Mouse (Mus musculus) embryonic facial prominence, embryonic 10.5 days (tissue): ENCODE results near the gene Ces1b. TPM values are rescaled to one million over a fixed set of nuclear protein-coding genes. Genes with fewer than 3 reads are reported as not detected.

Source experiments
- DNase-seq: peaks from one replicate; pipeline ENCODE4 v3.0.0-alpha.2; 2017; ENCODE audit warnings: low spot score
- H3K27ac ChIP-seq: fragments of 300-500 bp; sonication (generic); replicated peaks from 2 replicates; pipeline ENCODE4 v1.5.1; 2016; ENCODE audit warnings: mild to moderate bottlenecking
- H3K27me3 ChIP-seq: fragments of 300-500 bp; sonication (generic); replicated peaks from 2 replicates; pipeline ENCODE4 v1.6.1; 2016; ENCODE audit warnings: low read depth, mild to moderate bottlenecking; ENCODE audit not compliant: poor library complexity, severe bottlenecking
- H3K36me3 ChIP-seq: fragments of 300-500 bp; sonication (generic); replicated peaks from 2 replicates; pipeline ENCODE4 v1.6.1; 2016; ENCODE audit warnings: mild to moderate bottlenecking, moderate library complexity
- H3K4me1 ChIP-seq: fragments of 300-500 bp; sonication (generic); 2 replicates; pipeline ENCODE4 v1.6.1; 2016
- H3K4me3 ChIP-seq: fragments of 300-500 bp; sonication (generic); 2 replicates; pipeline ENCODE4 v1.5.1; 2016; ENCODE audit warnings: mild to moderate bottlenecking, moderate library complexity
- H3K9me3 ChIP-seq: fragments of 300-500 bp; sonication (generic); 2 replicates; pipeline ENCODE4 v1.6.1; 2016; ENCODE audit warnings: mild to moderate bottlenecking
- WGBS: fragments of 180-500 bp; shearing (Covaris S2); methylation state at CpG from one replicate; pipeline ENCODE4 v1.1.7; 2016; 5-methylcytosine and 5-hydroxymethylcytosine counted together
- polyA plus RNA-seq: library from polyadenylated mRNA; unstranded; fragments of >200 nt; fragmentation: Nextera tagmentation; extraction: Ambion mirVana; gene quantifications from 2 replicates; pipeline ENCODE4 v1.2.1, GENCODE M21; 2016

The Ces1b gene
- polyA plus RNA-seq = not detected in 2 replicates

DNA sequence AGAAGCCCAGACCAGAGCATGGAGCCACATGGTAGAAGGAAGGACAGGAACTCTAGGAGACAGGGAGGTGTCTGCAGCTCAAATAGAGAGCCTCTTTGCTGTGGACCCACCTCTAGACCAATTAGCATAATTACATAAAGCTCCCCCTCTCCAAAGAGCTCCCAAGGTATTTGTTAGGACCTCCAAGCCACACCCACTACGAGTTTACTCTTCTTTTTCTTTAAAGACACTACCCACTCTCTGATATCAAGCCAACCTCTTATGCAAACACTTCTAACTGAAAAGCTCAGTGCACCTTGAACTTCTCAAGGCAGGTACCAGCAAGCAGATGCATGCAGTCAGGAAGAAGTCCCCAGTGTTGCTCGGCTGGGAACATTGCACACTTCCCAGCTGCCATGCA is at the start of gene Ces1b:
Gene Ces1b (minus strand): TSS at position 131 of the 400 bp plus-strand sequence.
- WGBS = 74% methylated on average over 2 of the region's 2 CpGs
- no peaks in the 10 kb centered on the region for H3K27me3 ChIP-seq
- H3K36me3 ChIP-seq = no peaks in the 10 kb centered on the region
- no peak within 1 kb of the TSS for H3K27ac ChIP-seq
- no peak within 1 kb of the TSS for H3K4me3 ChIP-seq
- H3K4me1 ChIP-seq = no peaks in the 10 kb centered on the region
- no peaks in the 10 kb centered on the region for H3K9me3 ChIP-seq
- DNase-seq = no peak

DNA sequence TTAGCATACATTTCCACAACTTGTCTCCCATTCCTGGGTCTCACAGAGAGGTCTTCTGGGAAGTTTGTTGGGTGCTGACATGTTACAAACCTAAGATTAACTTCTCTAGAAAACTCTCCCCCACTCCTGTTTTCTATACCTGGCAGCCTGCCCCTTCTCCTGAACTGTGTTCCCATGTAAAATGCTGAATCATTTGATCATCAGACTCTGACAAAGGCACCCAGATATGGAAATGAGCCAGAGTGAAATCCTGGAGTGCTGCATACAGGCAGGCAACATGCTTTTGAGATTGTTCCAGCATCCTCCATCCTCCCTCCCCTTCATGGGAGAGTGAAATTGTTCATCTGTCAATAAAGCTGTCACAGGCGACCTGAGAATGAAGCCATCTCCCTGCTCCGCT is 46.7 kb upstream of the Ces1b start:
- H3K27ac ChIP-seq = no peak overlapping the region
- no peaks in the 10 kb centered on the region for H3K36me3 ChIP-seq
- no peaks in the 10 kb centered on the region for H3K9me3 ChIP-seq
- no peak overlapping the region for H3K4me3 ChIP-seq
- no peaks in the 10 kb centered on the region for H3K4me1 ChIP-seq
- no peaks in the 10 kb centered on the region for H3K27me3 ChIP-seq
- 89% methylated on average over 2 of the region's 2 CpGs for WGBS
- no peak for DNase-seq

DNA sequence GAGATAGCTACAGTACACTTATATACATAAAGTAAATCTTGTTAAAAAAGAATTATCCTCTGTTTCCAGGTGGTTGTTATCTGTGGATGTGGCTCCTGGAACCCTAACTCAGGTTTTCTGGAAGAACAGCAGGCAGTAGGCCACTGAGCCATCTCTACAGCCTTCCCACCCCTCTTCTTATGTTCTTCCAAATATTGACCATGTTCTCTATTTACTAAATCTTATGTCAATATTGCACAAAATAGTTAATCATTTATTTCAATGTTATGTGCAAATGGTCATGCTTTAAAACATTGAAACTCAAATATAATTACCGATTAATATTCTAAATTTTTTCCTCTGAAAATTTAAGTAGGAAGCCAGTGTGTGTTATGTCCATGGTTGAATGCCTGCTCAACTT is 42.2 kb upstream of the Ces1b start:
- Histone ChIP-seq H3K9me3 (no peaks in the 10 kb centered on the region), H3K36me3 (no peaks in the 10 kb centered on the region), H3K27me3 (no peaks in the 10 kb centered on the region), H3K27ac (no peak overlapping the region), H3K4me1 (no peaks in the 10 kb centered on the region), H3K4me3 (no peak overlapping the region)
- 95% methylated on average over 1 of the region's 1 CpGs for WGBS
- no peak for DNase-seq

DNA sequence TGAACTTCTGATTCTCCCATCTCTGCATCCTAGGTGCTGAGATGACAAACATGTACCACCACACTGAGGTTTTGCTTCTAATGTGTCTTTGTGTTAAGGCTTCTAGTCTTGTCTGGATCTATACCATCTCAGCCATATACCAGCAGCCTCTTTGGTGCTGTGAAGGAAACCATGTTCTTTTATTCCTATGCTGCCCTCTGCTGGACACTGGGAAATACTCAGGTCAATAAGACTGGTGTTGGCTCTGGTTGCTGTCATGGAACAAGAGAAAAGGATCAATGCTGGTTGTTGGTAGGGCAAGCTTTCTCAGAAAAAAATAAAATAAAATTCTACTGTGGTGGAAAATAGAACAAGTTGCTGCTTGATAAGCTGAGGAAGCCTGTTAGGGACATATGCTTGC is 15.6 kb upstream of the Ces1b start:
- Histone ChIP-seq H3K27ac (no peak overlapping the region), H3K9me3 (no peaks in the 10 kb centered on the region)
- DNase-seq = peak; percentile 57

DNA sequence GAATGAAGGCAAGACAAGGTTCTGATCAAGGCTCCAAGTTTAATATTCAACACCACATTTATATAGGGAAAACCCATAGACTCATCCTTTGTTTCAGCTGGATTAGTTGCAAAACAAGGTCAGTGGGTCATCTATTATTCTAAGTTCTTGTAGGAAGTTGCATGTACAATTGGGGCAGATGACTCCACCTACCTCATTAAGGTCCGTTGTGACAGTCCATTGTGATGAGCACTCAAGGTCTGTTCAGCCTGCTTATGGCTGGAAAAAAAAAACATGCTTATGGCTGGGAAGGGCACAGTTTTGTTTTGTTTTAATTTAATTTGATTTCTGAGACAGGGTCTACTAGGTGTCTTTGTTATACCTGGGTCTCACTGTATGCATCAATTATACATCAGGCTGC is 11.5 kb upstream of the Ces1b start:
- no peak for DNase-seq
- Histone ChIP-seq H3K9me3 (no peaks in the 10 kb centered on the region), H3K27ac (no peak overlapping the region), H3K4me3 (no peak overlapping the region), H3K36me3 (no peaks in the 10 kb centered on the region), H3K4me1 (peaks cover 12% of the 10 kb centered on the region), H3K27me3 (no peaks in the 10 kb centered on the region)
- WGBS = 83% methylated on average over 1 of the region's 1 CpGs

More for the DNA sequence above, 15.6 kb upstream of the Ces1b start:
- H3K4me3 ChIP-seq = no peak overlapping the region
- H3K36me3 ChIP-seq = no peaks in the 10 kb centered on the region
- H3K4me1 ChIP-seq = no peaks in the 10 kb centered on the region
- no peaks in the 10 kb centered on the region for H3K27me3 ChIP-seq

DNA sequence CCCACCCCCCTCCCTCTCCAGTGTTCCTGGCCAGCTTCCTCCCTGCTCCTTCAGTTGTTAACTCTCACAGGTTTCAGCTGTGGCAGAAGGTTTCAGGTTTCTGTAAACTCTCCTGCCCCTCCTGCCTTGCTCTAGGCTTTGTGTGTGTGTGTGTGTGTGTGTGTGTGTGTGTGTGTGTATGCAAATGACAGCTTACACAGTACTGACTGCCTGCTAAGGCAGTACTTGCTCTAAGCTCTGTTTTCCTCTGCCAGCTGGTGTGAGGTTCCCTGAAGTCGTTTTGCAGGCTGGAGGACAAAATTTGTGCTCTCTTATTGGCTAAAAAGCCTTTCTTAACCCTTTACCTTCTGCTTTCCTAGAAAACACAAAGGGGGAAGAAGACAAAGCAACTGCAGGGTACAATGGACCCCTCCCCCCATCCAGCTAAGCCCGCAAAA is 8.9 kb upstream of the Ces1b start:
- DNase-seq = peak; percentile 72
- Histone ChIP-seq H3K36me3 (no peaks in the 10 kb centered on the region), H3K27ac (peak overlapping the region; percentile 80), H3K4me3 (peak overlapping the region; percentile 39), H3K9me3 (no peaks in the 10 kb centered on the region), H3K27me3 (no peaks in the 10 kb centered on the region), H3K4me1 (peaks cover 12% of the 10 kb centered on the region)
- WGBS = 5% methylated on average over 2 of the region's 2 CpGs

DNA sequence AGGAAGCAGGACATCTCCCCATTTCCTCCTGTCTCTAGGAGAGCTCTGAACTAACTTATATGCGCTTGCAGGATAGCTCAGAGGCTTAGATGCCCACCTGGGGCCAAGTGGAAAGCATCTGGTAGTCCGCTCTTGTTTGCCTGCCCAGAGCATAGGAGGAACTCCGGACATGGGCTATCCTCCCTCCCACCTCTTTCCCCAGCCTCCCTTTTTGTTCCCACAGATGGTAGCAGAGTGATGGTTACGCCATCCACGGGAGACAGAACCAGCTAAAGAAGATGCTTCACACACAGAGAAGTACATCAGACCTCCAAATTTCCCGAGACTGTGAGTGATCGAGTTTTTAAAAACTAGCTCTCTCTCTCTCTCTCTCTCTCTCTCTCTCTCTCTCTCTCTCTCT is 8.4 kb upstream of the Ces1b start:
- Histone ChIP-seq H3K4me1 (peaks cover 12% of the 10 kb centered on the region), H3K36me3 (no peaks in the 10 kb centered on the region), H3K9me3 (no peaks in the 10 kb centered on the region), H3K27me3 (no peaks in the 10 kb centered on the region), H3K27ac (peak overlapping the region; percentile 80), H3K4me3 (peak overlapping the region; percentile 39)
- DNase-seq = peak; percentile 15
- WGBS = 31% methylated on average over 7 of the region's 7 CpGs

DNA sequence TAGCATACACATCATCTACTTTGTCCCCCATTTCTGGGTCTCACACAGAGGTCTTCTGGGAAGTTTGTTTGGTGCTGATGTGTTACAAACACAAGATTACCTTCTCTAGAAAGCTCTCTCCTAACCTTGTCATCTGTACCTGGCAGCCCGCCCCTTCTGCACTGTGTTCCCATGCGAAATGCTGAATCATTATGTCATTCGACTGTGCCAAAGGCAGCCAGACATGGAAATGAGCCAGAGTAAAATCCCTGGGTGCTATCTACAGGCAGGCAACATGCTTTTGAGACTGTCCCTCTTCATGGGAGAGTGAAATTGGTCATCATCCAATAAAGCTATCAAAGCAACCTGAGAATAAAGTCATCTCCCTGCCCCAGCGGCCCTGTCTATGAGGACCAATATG is 4.6 kb downstream of the Ces1b start:
- Histone ChIP-seq H3K9me3 (no peaks in the 10 kb centered on the region), H3K4me3 (no peak overlapping the region), H3K27ac (no peak overlapping the region), H3K36me3 (no peaks in the 10 kb centered on the region), H3K27me3 (no peaks in the 10 kb centered on the region), H3K4me1 (no peaks in the 10 kb centered on the region)
- 88% methylated on average over 4 of the region's 4 CpGs for WGBS
- DNase-seq = no peak

DNA sequence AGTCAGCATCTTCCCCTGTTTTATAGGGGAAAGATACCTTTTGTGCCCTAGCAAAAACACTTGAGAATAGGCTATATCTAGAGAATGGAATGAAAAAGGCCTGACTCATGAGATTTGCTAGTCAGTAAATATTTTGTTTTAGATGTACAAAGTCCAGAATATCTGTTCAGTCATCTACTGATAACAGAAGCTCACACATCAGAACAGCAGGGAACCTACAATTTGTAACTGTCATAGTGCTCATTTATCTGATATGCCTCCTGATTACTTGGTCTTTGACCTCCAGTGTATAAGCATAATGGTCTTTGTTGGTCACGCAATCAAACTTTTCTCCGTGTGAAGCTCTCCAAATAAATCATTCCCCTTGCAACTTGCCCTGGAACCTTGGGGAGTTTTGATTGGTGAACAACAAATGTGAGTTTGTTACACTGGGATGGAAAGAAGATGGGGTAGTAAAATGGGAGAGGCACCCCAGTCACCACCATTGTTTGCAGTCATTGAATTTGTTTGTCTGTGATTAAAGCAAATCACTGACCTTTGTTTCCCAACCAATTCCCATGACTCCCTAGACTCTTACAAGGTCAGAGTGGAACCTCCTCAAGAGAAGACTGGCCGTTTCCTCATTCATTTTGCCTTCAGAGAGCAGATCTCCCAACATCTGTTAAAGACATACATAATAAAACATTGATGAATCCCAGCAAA is 16.2 kb downstream of the Ces1b start:
- H3K9me3 ChIP-seq = no peaks in the 10 kb centered on the region
- H3K27ac ChIP-seq = no peak overlapping the region
- H3K36me3 ChIP-seq = no peaks in the 10 kb centered on the region
- no peaks in the 10 kb centered on the region for H3K4me1 ChIP-seq
- WGBS = 78% methylated on average over 3 of the region's 3 CpGs
- no peak for DNase-seq
- no peaks in the 10 kb centered on the region for H3K27me3 ChIP-seq
- H3K4me3 ChIP-seq = no peak overlapping the region

DNA sequence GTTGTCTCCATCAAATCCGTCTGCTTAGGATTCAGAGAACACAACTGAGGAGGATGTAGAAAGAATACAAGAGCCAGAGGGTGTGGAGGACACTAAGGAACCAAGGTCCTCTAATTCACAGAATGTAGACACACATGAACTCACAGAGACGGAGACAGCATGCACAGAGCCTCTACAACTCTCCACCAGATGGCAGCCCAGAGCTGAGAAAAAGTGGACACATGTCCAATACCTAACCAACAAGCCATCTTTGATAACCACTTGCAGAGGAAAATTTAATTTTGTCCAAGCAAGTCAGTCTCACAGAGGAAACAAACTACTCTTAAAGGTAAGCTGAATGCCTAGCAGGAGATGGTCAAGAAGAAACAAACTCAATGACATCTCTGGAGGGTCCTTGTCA is 20.6 kb downstream of the Ces1b start:
- Histone ChIP-seq H3K9me3 (no peaks in the 10 kb centered on the region), H3K4me3 (no peak overlapping the region), H3K27me3 (no peaks in the 10 kb centered on the region), H3K36me3 (no peaks in the 10 kb centered on the region), H3K27ac (no peak overlapping the region), H3K4me1 (no peaks in the 10 kb centered on the region)
- DNase-seq = peak; percentile 73
- WGBS = 15% methylated on average over 2 of the region's 2 CpGs

DNA sequence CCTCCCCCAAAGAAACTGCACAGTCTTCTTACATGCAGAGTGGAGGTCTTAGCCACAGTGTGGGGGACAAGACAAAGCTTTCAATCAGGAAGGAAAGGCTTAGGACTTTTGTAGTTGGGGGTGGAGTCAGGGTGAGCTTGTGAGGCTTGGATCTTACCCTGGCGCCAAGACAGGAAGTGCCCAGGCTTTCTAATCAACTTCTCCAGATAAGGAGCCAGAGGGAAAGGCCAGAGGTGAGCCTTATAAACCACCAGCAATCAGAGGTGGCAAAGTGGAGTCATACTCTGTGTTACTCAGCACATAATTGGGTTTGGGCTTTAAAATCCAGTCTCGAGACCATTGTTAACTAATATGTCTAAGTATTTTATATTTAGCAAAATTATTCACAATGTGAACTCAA is 24.6 kb downstream of the Ces1b start:
- WGBS = 52% methylated on average over 2 of the region's 2 CpGs
- no peaks in the 10 kb centered on the region for H3K9me3 ChIP-seq
- DNase-seq = no peak
- H3K27ac ChIP-seq = no peak overlapping the region
- H3K4me1 ChIP-seq = no peaks in the 10 kb centered on the region
- no peaks in the 10 kb centered on the region for H3K27me3 ChIP-seq
- H3K4me3 ChIP-seq = no peak overlapping the region
- no peaks in the 10 kb centered on the region for H3K36me3 ChIP-seq

DNA sequence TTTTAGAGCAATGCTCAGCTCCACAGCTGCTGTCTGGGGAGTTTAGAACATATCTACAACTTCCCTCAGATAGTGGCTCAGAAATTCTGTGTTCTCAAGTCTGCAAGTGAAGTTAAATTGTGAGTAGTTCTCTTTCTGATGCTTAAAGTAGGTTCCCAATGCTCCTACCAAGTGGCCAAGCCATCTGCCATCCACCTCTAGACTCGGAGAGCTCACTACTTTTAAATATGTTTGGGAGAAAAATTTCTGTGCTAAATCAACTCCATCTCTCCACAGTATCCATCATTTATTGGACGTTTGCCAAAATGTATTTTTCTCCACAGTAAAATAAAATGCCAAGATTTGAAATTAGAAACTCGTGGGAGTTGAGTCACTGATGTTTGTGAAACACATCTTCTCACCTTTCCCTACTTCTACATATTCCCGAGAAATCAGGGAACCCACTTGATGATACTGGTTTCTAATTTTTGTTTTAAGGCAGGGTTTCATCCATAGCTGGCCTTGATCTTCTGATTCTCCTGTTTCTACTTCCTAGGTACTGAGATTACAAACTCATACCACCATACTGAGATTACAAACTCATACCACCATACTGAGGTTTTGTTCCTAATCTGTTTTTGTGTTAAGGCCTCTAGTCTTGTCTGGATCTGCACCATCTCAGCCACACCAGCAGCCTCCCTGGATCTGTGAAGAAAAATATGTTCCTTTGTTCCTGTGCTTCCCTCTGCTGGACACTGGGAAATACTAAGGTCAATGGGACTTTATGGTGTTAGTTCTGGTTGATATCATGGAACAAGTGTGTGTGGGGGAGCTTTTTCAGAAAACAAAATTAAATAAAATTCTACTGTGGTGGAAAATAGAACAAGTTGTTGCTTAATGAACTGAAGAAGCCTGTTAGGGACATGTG is 31.1 kb downstream of the Ces1b start:
- no peak overlapping the region for H3K27ac ChIP-seq
- no peak for DNase-seq
- H3K4me1 ChIP-seq = peaks cover 7% of the 10 kb centered on the region
- 75% methylated on average over 4 of the region's 4 CpGs for WGBS
- H3K9me3 ChIP-seq = no peaks in the 10 kb centered on the region
- no peaks in the 10 kb centered on the region for H3K36me3 ChIP-seq
- no peaks in the 10 kb centered on the region for H3K27me3 ChIP-seq
- H3K4me3 ChIP-seq = no peak overlapping the region

DNA sequence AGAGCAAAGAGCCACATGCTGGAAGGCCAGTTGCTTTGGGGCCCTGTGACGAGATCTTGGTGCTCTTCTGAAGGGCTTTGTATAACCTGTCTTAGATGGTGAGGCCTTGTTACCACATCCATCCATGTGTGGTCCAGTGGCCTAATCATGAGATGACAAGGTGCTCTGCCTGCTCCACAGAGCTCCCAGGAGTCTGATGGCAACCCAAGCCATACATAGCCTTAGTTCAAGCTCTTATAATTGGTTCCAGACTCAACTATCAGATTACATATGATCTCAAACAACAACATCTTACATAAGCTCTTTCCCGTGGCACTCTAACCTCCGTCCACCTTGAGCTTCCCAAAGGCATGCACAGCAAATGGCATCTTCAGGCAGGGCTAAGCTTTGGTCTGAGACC is 31.7 kb downstream of the Ces1b start, which contains the start of gene Ces1a:
Gene Ces1a (minus strand): TSS at position 101 of the 400 bp plus-strand sequence.
- no peak for DNase-seq
- peaks cover 7% of the 10 kb centered on the region for H3K4me1 ChIP-seq
- no peak within 1 kb of the TSS for H3K4me3 ChIP-seq
- H3K27me3 ChIP-seq = no peaks in the 10 kb centered on the region
- no peak within 1 kb of the TSS for H3K27ac ChIP-seq
- H3K36me3 ChIP-seq = no peaks in the 10 kb centered on the region
- no peaks in the 10 kb centered on the region for H3K9me3 ChIP-seq
- 41% methylated on average over 3 of the region's 3 CpGs for WGBS
